Mouse (Mus musculus) T-helper 1 cell (primary cell): Measurements from ENCODE around the gene Pgrmc1.

ENCODE experiments used
- in situ Hi-C: fragments of 300-600 bp; cut with MboI, MseI; formaldehyde crosslinking; loops from one replicate; pipeline ENCODE4 v1.15.1; 2025; ENCODE audit warnings: high pct_unique_total_duplicates

The Pgrmc1 gene

DNA sequence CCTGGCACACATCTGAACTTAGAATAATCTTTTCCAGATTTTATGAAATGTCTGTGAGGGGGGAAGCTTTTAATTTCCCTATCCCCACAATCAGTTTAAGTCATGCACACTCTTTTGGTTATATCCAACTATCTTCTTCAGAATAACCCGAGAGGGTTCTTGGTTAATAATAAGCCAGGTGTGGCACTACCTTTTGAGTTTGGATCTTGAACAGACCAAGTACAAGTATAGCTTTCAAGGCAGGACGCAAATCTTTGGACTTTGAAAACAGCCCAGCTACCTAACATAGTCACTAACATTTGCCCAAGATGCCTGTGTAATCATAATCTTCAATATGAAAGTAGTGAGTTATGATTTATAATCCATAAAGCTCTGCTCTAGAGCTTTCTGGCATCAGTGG lies 4.9 kb downstream of the Pgrmc1 start:
- in situ Hi-C loops: no loop called here

DNA sequence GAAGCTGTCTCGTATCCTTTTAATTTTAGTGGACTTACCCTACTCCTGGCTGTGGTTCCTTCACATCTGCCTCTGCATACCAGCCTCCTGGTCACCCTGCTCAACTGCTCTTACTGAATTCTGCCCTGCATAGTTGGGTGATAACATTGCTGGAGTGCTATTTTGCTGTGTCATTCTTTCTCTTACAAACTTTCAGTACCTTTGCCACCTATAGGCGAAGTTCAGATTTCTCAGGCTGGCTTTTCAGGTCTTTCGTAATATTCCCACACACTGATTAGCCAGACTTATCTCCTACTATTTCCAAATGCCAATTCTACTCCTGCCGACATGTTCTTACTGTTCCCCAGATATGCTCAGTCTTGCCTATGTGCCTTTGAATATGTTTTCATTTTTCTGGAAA lies 6.0 kb downstream of the Pgrmc1 start:
- in situ Hi-C loops: no loop called here

DNA sequence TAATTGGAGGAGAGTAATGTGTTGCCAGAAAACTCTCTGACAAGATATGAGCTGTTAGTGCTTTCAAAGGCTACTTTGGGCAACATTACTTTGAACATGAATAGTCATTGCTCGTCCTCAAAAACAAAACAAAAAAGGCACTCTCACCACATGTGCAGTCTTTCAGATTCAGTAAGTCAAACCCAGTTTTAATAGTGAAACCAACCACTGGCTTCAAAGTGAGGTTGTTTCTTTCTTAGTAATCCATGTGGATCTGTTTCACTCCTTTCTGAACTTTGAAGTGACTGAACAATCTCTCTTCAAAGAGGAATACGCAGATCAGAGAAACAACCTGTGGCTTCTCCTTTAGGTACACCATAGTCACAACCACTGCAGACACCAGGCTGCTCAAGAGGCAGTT lies 11.1 kb downstream of the Pgrmc1 start:
- in situ Hi-C loops: no loop called here

DNA sequence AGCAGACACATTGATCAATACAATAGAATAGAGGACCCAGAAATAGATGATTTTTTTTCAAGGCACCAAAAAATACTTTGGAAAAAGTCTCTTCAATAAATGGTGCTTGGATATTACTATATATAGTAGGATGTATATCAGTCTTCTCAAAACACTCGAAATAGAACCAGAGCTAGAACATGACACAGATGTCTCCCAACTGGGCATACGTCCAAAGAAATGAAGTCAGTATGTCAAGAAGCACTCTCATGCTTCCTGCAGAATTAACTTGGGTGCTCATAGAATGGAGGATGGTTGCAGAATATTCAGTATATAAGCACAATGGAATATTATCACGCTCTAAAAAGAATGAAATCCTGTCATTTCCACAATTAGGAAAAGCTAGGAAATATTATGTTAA lies 30.1 kb downstream of the Pgrmc1 start:
- in situ Hi-C loops: no loop called here

DNA sequence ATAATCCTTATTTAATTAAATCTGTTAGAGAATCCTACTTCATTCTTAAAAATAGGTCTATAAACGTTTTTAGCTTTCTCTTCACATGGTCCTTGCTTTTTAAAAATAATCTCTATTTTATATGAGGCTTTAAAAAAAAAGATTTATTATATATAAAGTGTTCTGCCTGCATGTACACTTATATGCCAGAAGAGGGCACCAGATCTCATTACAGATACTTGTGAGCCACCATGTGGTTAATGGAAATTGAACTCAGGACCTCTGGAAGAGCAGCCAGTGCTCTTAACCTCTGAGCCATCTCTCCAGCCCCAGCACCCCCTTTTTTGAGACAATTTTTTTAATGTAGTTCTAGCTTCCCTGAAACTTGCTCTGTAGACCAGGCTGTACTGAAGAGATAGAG lies 32.8 kb downstream of the Pgrmc1 start:
- in situ Hi-C loops: no loop called here

DNA sequence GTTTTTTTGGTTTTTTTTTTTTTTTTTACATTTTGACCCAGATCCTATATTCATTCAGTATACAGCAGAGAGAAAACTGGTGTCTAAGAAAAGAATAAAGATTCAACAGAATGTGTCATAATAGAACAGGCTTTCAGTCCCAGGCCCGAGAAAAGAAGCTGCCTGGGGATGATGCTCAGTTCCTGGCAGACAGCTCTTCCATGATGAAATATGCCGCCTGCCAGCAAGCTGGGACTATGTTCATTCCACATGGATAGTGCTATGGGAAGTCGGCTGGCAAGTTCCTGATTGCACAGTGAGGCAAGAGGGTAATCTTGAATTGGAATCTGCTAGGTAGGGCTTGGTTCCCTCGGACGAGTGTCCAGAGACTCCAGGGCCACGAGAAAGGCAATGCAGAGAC lies 42.0 kb downstream of the Pgrmc1 start:
- in situ Hi-C loops: no loop called here

DNA sequence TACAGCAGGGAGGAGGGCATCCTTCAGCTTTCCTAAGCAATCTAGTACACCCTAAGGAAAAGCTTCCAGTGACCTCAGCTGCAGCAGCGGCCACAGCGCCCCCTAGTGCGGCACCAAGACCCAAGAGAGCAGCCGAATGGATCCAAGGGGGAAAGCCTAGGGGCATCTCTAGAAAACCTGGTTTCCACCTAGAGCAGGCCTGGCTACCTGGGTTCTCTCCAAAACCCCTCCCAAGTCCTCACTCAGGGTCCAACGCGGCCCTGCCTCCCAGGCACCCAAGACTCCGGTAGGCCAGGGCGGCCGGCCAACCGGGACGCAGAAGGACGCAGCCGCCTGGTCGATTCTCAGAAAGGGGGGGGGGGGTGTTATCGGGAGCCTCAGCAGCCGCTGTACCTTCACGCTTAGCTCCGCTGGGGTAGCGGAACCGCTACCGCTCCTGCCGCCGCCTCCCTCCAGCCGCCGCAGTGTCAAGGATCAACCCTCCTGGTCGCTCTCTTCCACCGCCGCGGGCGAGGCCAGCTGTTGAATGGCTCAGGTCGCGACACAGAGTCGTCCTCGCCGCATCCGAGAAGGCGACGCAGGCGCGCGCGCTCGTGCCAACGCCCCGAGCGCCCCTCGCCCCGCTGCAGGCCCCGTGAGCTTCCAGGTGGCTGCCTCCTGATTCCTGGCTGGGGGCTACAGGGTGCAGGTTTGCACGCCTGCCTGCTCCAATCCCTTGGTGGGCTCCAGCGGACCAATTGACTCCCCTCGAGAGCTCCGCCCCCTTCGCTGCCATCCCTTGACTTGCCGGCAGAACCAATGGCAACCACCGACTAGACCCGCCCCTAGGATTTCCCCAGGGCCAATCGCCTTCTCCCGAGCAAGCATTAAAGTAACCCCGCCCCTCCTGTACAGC lies 46.9 kb downstream of the Pgrmc1 start, which contains the start of gene Akap17b:
TSS of gene Akap17b (minus strand) at position 739 of the 895 bp plus-strand sequence.
- in situ Hi-C loops: no loop called here
